Mouse (Mus musculus): Measurements from ENCODE around the gene Tgfbr1. TPM values are rescaled to one million over a fixed set of nuclear protein-coding genes. Genes with fewer than 3 reads are reported as not detected.
"Not testable (repeated sequence)": the region's sequence is repeated elsewhere in the genome, so short reads cannot be mapped to it uniquely, and the experiment has no call there.

Gene Tgfbr1
- total RNA-seq, 1 experiment from 2014 or later = 47.7 TPM

- no peak for ATAC-seq (ENCODE audit: extremely low read depth, insufficient number of reproducible peaks, low FRiP score, poor library complexity, severe bottlenecking)
These were observed 16.0 kb upstream of the Tgfbr1 start for GRCm38 (mm10) chr4:47336941-47337600.

- ATAC-seq (ENCODE audit: extremely low read depth, insufficient number of reproducible peaks, low FRiP score, poor library complexity, severe bottlenecking) = no peak
These were observed 10.4 kb upstream of the Tgfbr1 start for GRCm38 (mm10) chr4:47342632-47343031.

- no peak for ATAC-seq (ENCODE audit: extremely low read depth, insufficient number of reproducible peaks, low FRiP score, poor library complexity, severe bottlenecking)
These were observed 6.0 kb upstream of the Tgfbr1 start for GRCm38 (mm10) chr4:47347022-47347421.

GRCm38 (mm10) chr4:47349759-47350158 is 3.3 kb upstream of the Tgfbr1 start:
- ATAC-seq (ENCODE audit: extremely low read depth, insufficient number of reproducible peaks, low FRiP score, poor library complexity, severe bottlenecking) = no peak

DNA sequence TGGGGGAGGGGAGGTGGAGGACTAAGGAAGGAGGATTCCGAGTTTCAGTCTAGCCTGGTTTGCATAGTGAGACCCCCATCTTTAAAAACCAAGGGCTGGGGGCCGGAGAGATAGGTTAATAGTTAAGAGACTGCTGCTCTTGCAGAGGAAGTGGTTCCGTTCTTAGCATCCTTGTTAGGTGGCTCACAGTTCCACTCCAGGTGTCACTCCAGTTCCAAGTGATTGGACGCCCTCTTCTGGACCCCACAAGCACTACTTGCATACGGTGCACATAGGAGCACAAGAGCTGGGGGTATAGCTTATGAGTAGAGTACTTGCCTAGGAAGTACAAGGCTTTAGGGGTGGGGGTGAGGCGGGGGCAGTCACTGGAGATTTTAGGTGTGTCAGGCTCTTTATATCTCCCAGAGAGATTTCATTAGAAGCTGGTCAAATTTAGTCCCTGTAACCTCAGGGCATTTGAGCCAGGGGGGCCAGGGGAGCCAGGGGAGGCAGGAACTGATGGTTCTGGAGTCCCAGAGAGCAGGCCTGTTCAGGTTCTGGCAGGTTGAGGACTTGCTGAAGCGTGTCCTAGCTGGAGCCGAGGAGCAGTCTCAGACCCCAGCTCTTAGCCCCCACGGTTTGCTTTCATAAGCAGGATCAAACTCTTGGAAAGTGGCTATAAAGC is 1.5 kb upstream of the Tgfbr1 start:
- ATAC-seq (ENCODE audit: extremely low read depth, insufficient number of reproducible peaks, low FRiP score, poor library complexity, severe bottlenecking) = peak; percentile 64; the same call in 1 of the 2 replicates

GRCm38 (mm10) chr4:47352061-47352661 is 861 bp upstream of the Tgfbr1 start:
- ATAC-seq (ENCODE audit: extremely low read depth, insufficient number of reproducible peaks, low FRiP score, poor library complexity, severe bottlenecking) = no peak

GRCm38 (mm10) chr4:47353416-47354111 is 542 bp downstream of the Tgfbr1 start:
- no peak for ATAC-seq (ENCODE audit: extremely low read depth, insufficient number of reproducible peaks, low FRiP score, poor library complexity, severe bottlenecking)

GRCm38 (mm10) chr4:47354304-47354703 is 1.3 kb downstream of the Tgfbr1 start:
- ATAC-seq (ENCODE audit: extremely low read depth, insufficient number of reproducible peaks, low FRiP score, poor library complexity, severe bottlenecking) = no peak

DNA sequence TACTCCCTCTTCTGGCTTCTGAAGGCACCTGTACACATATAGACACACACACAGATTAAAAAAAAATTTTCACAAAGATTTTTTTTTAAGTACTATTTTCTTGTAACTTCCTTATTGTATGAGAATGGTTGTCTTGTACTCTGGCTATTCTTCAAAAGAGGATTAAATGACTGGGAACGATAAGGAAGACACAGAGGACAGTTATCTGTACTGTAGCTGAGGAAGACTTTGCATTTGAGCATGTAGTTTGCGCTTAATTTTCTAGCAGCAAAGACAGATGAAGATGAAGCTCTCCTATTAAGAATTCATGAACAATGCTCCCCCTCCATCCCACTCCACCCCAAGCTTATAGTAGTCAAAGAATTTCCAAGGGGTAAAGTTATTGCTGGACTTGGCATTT is 9.6 kb downstream of the Tgfbr1 start:
- ATAC-seq (ENCODE audit: extremely low read depth, insufficient number of reproducible peaks, low FRiP score, poor library complexity, severe bottlenecking) = no peak

DNA sequence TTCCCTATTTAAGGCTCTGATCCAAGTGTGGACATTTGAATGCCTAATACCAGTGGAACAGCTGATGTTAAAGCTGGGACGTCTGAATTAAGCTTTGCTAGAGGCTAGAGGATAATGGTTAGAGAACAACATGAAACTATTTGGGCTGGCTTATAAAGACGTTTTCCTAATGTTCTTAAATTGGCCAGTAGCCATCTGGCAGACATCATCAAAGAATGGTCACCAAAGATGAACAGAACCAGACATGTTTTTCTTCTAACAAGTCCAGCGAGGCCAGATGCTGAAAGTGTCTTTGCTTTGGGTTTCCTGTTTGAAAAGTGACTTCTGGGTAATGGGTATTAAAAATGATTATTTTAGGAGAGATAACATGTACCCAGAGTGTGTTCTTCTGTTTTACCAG is 10.1 kb downstream of the Tgfbr1 start:
- ATAC-seq (ENCODE audit: extremely low read depth, insufficient number of reproducible peaks, low FRiP score, poor library complexity, severe bottlenecking) = no peak

DNA sequence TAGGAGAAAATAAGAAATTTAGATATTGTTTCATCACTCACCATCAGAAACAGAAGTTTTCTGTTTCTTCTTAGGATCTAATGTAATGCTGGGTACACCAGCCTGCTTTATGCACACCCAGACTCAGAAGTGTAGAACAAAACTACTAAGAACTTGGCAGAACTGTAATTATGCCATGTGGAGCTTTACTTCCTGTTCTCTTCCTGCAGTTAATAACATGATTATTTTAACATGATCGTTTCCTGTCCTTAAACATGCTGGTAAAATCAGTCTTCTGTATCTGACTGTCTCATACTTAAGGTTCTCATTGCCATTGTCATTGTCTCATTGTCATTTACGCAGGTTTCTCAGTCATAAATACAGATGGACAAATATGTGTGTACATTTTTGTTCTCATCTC is 15.7 kb downstream of the Tgfbr1 start:
- ATAC-seq (ENCODE audit: extremely low read depth, insufficient number of reproducible peaks, low FRiP score, poor library complexity, severe bottlenecking) = no peak

DNA sequence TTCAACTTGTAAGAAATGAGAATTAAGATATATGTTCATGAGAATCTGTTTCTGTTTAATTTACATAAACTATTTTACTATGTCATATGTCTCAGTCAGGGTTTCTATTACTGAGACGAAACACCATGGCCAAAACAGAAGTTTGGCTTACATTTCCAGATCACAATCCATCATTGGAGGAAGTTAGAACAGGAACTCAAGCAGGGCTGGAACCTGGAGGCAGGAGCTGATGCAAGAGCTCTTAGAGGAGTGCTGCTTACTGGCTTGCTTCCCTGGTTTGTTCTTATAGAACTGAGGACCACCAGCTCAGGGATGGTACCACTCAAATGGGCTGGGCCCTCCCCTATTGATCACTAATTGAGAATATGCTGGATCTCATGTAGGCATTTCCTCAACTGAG is 25.7 kb downstream of the Tgfbr1 start:
- ATAC-seq (ENCODE audit: extremely low read depth, insufficient number of reproducible peaks, low FRiP score, poor library complexity, severe bottlenecking) = no peak

DNA sequence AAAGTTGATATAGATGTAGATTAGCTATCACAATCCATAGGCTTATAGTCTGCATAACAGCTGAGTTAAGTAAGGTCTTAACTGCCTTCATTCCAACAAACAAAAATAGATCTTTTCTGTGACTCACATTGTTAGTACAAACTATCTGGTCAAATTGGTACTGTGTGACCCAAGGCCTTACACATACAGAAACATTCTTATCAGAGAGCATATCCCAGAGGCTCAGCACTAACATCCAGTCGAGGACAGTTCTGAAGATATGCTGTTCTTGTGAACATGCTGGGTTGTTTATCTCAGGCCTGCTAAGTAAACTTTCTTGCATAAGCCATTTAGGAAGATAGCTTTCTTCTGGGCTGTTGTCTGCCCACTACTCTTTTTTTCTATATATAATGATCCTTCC is 29.4 kb downstream of the Tgfbr1 start:
- no peak for ATAC-seq (ENCODE audit: extremely low read depth, insufficient number of reproducible peaks, low FRiP score, poor library complexity, severe bottlenecking)

- not testable (repeated sequence) for ATAC-seq (ENCODE audit: extremely low read depth, insufficient number of reproducible peaks, low FRiP score, poor library complexity, severe bottlenecking)
These were observed 38.9 kb downstream of the Tgfbr1 start for GRCm38 (mm10) chr4:47391926-47392325.

GRCm38 (mm10) chr4:47396251-47396650 is 43.2 kb downstream of the Tgfbr1 start:
- no peak for ATAC-seq (ENCODE audit: extremely low read depth, insufficient number of reproducible peaks, low FRiP score, poor library complexity, severe bottlenecking)

DNA sequence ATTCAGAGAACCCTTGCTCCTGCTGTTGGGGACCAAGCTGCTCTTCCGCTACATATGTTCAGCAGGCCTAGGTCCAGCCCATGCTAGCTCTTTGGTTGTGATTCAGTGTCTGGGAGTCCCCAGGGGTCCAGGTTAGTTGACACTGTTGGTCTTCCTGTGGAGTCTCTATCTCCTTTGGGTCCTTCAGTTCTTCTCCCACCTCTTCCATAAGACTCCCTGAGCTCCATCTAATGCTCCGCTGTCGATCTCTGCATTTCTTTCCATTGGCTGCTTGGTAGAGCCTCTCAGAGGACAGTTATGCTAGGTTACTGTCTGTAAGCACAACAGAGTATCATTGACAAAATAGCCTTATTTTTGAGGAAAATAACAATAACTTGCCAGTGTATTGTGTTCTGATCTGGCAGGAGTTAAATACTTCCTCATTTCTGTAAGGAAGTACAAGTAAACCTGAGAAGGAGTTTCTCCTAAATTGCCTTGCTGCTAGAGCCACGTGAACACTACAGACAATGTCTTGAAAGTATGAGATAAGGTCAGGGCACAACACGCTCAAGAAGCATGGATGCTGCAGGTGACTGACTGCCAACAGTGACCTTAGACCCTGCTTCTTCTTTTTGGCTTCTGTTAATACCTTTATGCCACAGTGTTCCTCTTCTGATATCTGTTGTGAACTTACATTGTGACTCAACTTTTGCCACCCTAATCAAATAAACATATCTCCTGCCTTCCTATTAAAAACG is 45.1 kb downstream of the Tgfbr1 start:
- ATAC-seq (ENCODE audit: extremely low read depth, insufficient number of reproducible peaks, low FRiP score, poor library complexity, severe bottlenecking) = no peak

- ATAC-seq (ENCODE audit: extremely low read depth, insufficient number of reproducible peaks, low FRiP score, poor library complexity, severe bottlenecking) = peak; percentile 71
These were observed 46.8 kb downstream of the Tgfbr1 start for GRCm38 (mm10) chr4:47399824-47400223.

DNA sequence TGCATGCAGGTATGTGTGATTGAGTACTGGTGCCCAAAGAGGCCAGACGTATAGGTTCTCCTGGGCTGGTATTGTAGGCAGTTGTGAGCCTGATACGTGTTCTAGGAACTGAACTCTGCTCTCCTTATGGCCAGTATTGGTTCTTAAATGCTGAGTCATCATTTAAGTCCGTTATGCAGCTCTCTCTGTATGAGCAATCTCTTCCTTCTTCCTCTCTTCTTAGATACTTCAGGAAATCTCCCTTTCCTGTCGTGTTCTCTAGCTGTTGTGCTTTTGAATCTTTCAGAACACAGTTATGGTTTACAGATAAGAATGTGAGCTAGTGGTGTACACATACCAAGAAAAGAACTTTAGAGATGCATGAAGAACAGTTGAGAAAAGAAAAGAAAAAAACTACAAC is 47.3 kb downstream of the Tgfbr1 start:
- no peak for ATAC-seq (ENCODE audit: extremely low read depth, insufficient number of reproducible peaks, low FRiP score, poor library complexity, severe bottlenecking)

DNA sequence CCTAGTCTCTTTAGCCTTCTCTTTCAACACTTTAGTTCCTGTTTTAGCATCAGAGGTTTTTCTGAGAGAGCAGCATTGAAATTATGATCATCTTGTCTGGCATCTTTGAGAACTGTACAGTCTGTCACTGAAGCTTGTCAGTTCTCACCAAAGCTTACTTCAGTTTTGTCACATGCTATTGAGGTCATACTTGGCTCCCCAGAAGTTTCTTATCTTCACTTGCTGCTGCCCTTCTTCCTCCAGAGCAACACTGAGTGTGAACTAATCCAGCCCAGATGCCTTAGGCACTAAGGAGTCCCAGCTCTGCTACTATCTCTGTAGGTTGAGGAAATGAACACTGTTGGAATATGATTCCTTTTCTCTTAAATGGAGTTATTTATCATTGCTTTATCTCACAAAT is 49.2 kb downstream of the Tgfbr1 start:
- ATAC-seq (ENCODE audit: extremely low read depth, insufficient number of reproducible peaks, low FRiP score, poor library complexity, severe bottlenecking) = no peak
